Mouse (Mus musculus) liver, adult 2 months (tissue): Measurements from ENCODE around the gene Sema5a. TPM values are rescaled to one million over a fixed set of nuclear protein-coding genes. Genes with fewer than 3 reads are reported as not detected.

Experiments used
- DNase-seq: peaks from one replicate; pipeline ENCODE4 v3.0.0-alpha.2; 2011; ENCODE audit warnings: low read depth, low spot score; ENCODE audit errors: extremely low read depth
- H3K27ac ChIP-seq: fragments of 200-500 bp; replicated peaks from 2 replicates; pipeline ENCODE4 v1.5.1; 2012; ENCODE audit warnings: low read depth, mild to moderate bottlenecking, control low read depth, inconsistent platforms, low read length; ENCODE audit not compliant: insufficient read depth
- H3K27me3 ChIP-seq: fragments of 200-500 bp; 2 replicates; pipeline ENCODE4 v1.6.1; 2012; ENCODE audit warnings: mild to moderate bottlenecking, moderate library complexity, low read length, inconsistent platforms; ENCODE audit not compliant: control insufficient read depth, insufficient read depth
- H3K36me3 ChIP-seq: fragments of 200-500 bp; 2 replicates; pipeline ENCODE4 v1.6.1; 2012; ENCODE audit warnings: low read length, inconsistent platforms; ENCODE audit not compliant: control insufficient read depth, insufficient read depth
- H3K4me1 ChIP-seq: fragments of 200-500 bp; 2 replicates; pipeline ENCODE4 v1.6.1; 2011; ENCODE audit warnings: low read length; ENCODE audit not compliant: control insufficient read depth, insufficient read depth
- H3K4me3 ChIP-seq: fragments of 200-500 bp; 2 replicates; pipeline ENCODE4 v1.5.1; 2011; ENCODE audit warnings: low read depth, mild to moderate bottlenecking, control low read depth, low read length, moderate library complexity; ENCODE audit not compliant: insufficient read depth
- H3K79me2 ChIP-seq: fragments of 200-500 bp; 2 replicates; pipeline ENCODE4 v1.6.1; 2012; ENCODE audit warnings: inconsistent platforms, mild to moderate bottlenecking, low read length, moderate library complexity; ENCODE audit not compliant: control insufficient read depth, insufficient read depth
- H3K9ac ChIP-seq: fragments of 200-500 bp; 2 replicates; pipeline ENCODE4 v1.6.1; 2012; ENCODE audit warnings: low read depth, mild to moderate bottlenecking, control low read depth, inconsistent platforms, low read length
- CTCF ChIP-seq: fragments of 200-500 bp; IDR thresholded peaks from 2 replicates; pipeline ENCODE4 v1.5.1; 2011; ENCODE audit warnings: low read depth, low read length, control low read depth
- POLR2A ChIP-seq: fragments of 200-500 bp; IDR thresholded peaks from 2 replicates; pipeline ENCODE4 v1.6.1; 2011; ENCODE audit warnings: low read length, control low read depth; ENCODE audit not compliant: insufficient read depth; ENCODE audit errors: extremely low read depth
- WGBS: fragments of 180-500 bp; shearing (Covaris S2); methylation state at CpG from one replicate; pipeline ENCODE4 v1.1.7; 2018; 5-methylcytosine and 5-hydroxymethylcytosine counted together
- polyA plus RNA-seq: library from polyadenylated mRNA; depleted of rRNA; stranded (reverse); fragments of >200 nt; gene quantifications from 2 replicates; pipeline ENCODE4 v1.2.3, GENCODE M21; 2012
- total RNA-seq: library from RNA; depleted of rRNA; stranded (reverse); fragments of >200 nt; gene quantifications from 2 replicates; pipeline ENCODE4 v1.2.3, GENCODE M21; 2014

Gene Sema5a
- total and polyA plus RNA-seq, 2 experiments: 0.22 to 0.46 TPM

DNA sequence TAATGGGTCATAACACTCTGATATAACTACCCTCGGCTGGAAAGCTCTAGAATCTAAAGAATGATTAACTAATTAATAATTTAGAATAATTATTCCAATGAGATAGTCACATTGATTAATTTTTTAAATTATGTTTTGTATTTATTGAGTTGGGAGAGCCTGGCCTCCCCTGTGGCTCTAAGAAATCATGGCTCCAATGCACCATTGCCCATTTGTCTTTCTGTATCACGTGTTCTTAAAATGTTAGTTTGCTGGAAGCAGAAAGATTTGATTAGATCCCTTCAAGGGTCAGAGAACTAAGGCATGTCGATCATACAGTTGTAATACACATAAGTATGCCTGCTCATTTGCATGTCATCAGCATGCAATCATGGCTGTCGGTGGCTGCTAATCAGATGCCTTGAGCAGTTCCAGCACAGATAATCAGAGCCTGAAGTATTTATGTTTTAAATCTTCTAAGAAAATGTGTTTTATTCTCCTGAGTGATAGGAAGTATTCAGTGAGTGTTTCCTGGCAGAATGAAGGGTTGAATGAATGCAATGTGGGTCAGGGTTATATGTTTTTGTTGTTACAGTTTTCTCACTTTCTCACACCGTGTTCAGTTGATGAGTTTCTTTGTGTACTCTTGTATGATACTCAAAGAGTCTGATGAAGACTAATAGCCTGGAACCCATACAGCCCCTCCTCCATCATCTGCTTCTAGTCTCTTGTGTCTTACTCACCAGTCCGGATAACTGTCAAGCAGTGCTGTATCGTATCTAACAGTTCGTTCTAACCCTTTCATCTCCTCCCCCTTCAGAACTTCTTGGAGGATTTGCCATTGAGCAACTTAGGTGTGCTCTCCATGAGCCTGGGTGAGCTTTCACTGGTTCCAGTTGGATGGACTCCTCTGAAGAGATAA, 240.7 kb downstream of the Sema5a start:
- no peak for TF ChIP-seq POLR2A
- TF ChIP-seq CTCF: no peak
- DNase-seq: no peak

DNA sequence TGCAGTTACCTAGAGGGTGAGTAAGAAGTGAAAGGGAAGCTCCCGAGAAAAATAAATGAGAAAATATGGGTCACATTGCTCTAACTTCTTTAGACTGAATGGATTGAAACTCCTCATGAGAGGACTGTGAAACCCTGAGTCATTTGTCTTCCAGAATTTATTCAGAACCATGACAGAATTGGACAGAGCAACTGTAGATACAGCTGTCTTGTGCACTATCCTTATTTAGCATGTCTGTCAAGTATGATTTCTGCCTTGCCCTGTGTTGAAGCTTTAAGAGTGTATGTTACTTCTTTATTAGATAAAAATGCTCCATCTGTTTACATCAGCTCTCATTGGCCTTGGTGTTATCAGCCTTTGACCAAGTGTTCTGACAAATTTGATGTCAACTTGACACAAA, 243.4 kb downstream of the Sema5a start:
- no peaks in the 10 kb centered on the region for H3K36me3 ChIP-seq
- no peaks in the 10 kb centered on the region for H3K27me3 ChIP-seq
- TF ChIP-seq POLR2A: no peak
- no peak for TF ChIP-seq CTCF
- H3K4me1 ChIP-seq: no peaks in the 10 kb centered on the region
- no peak for DNase-seq
- no peak overlapping the region for H3K27ac ChIP-seq
- no peak overlapping the region for H3K9ac ChIP-seq
- H3K4me3 ChIP-seq: no peak overlapping the region
- 36% methylated on average over 1 of the region's 1 CpGs for WGBS
- no peaks in the 10 kb centered on the region for H3K79me2 ChIP-seq

More for the DNA sequence above, 240.7 kb downstream of the Sema5a start:
- Histone ChIP-seq H3K36me3 (no peaks in the 10 kb centered on the region), H3K27ac (no peak overlapping the region), H3K9ac (no peak overlapping the region), H3K4me3 (no peak overlapping the region), H3K27me3 (0 out of 2 replicates have a peak, but pooled peaks cover 2% of the 10 kb centered on the region), H3K79me2 (no peaks in the 10 kb centered on the region), H3K4me1 (no peaks in the 10 kb centered on the region)
- WGBS: 89% methylated on average over 8 of the region's 8 CpGs

DNA sequence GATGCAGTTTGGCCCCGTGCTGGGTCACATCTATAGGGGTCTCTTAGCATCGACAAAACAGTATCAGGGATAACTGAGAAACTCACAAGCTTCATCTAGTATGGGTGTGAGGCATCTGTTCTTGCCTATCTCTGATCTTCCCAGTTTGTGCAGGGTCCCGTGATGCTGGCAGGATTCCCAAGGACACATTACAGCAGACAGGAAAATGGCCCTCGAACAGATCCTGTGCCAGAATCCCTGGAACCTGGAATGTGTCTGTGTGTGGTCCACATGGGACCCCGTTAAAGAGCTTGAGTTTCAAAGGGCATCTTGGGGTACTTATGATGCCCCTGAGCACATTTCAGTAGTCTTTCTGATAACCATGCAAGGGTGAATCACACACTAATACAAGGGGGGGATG, 249.6 kb downstream of the Sema5a start:
- DNase-seq: no peak
- Histone ChIP-seq H3K9ac (no peak overlapping the region), H3K4me1 (no peaks in the 10 kb centered on the region), H3K36me3 (no peaks in the 10 kb centered on the region), H3K4me3 (no peak overlapping the region), H3K27ac (no peak overlapping the region), H3K27me3 (no peaks in the 10 kb centered on the region), H3K79me2 (no peaks in the 10 kb centered on the region)
- 62% methylated on average over 5 of the region's 5 CpGs for WGBS
- no peak for TF ChIP-seq CTCF
- TF ChIP-seq POLR2A: no peak

DNA sequence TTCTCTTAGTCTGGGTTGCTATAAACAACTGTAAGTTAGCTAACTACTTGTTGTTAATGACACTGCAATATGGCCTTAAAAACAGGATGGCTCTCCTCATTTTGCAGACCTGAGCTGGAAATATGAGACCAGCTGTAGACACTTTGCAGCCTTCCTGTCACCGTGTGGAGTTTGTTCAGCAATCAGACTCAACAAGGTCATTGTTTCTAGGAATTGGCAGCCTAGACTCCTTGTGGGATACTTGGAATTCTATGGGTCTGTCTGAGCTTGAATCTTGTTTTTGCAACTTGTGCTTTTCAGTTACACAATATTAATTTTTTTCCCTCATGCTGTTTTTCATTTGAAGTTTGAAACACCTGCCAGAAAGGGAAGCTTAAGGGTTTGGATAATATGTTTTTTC, 250.3 kb downstream of the Sema5a start:
- Histone ChIP-seq H3K36me3 (no peaks in the 10 kb centered on the region), H3K27ac (no peak overlapping the region), H3K4me3 (no peak overlapping the region), H3K9ac (no peak overlapping the region), H3K4me1 (no peaks in the 10 kb centered on the region), H3K27me3 (no peaks in the 10 kb centered on the region), H3K79me2 (no peaks in the 10 kb centered on the region)
- 23% methylated on average over 1 of the region's 1 CpGs for WGBS
- DNase-seq: no peak
- no peak for TF ChIP-seq CTCF
- TF ChIP-seq POLR2A: no peak

DNA sequence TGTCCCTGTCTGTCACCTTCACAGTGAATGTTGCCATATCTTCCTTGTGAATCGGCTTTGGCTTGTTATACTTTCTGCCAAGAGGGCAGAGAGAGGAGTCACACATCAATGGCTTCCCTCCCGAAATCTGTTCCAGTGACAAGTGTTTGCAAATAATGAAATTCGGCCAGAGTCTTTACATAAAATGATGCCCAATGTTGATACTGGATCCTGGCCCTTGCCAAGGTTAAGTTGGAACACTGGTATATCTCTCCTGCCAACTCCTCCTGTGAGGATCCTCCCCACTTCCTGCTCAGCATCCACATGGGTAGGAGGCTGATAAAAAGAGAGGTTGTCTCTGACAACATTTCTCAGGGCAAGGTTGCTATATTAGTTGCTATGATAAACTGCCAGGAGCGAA, 252.3 kb downstream of the Sema5a start:
- WGBS: 39% methylated on average over 4 of the region's 4 CpGs
- H3K4me1 ChIP-seq: no peaks in the 10 kb centered on the region
- no peaks in the 10 kb centered on the region for H3K27me3 ChIP-seq
- no peak overlapping the region for H3K4me3 ChIP-seq
- H3K36me3 ChIP-seq: no peaks in the 10 kb centered on the region
- peak; percentile 2 for DNase-seq
- TF ChIP-seq POLR2A (no peak), CTCF (no peak)
- no peak overlapping the region for H3K9ac ChIP-seq
- no peaks in the 10 kb centered on the region for H3K79me2 ChIP-seq
- H3K27ac ChIP-seq: no peak overlapping the region

DNA sequence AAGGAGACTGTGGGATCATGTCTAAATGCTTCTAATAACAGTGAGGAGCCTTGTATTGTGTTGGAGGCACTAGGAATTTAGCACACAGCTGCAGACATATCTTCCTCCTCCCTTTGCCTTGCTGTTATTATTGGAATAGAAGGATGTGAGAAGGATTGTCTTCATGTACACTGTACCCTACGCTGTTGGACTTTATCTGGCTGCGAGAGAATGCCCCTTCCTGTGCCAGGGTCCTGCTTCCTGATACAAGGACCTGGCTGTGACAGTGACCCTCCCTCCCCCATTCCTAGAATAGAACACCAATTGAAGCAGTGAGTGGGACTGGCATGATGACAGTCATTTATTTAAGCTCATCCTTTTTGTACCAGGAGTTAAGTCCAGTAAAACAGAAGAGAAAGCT, 261.3 kb downstream of the Sema5a start:
- Histone ChIP-seq H3K79me2 (no peaks in the 10 kb centered on the region), H3K4me3 (no peak overlapping the region), H3K27ac (no peak overlapping the region), H3K9ac (no peak overlapping the region), H3K4me1 (no peaks in the 10 kb centered on the region), H3K36me3 (no peaks in the 10 kb centered on the region), H3K27me3 (no peaks in the 10 kb centered on the region)
- 83% methylated on average over 2 of the region's 2 CpGs for WGBS
- TF ChIP-seq CTCF (no peak), POLR2A (no peak)
- DNase-seq: no peak
